Mouse (Mus musculus) MEL (cell line): ENCODE results near the gene Bsn. TPM values are rescaled to one million over a fixed set of nuclear protein-coding genes. Genes with fewer than 3 reads are reported as not detected.

Experiments
- DNase-seq: peaks from one replicate; pipeline ENCODE4 v3.0.0; 2011; ENCODE audit warnings: low read depth, low spot score
- H3K27ac ChIP-seq: 2 replicates; pipeline ENCODE4 v1.5.1; 2012; ENCODE audit warnings: low read depth, mild to moderate bottlenecking, control low read depth, low read length, moderate library complexity; ENCODE audit not compliant: control insufficient read depth
- H3K27me3 ChIP-seq, 2 experiments: fragments of 150-350 bp in 1 of 2; sonication (generic) in 1 of 2; 2 replicates each; pipeline ENCODE4 v1.6.1; 2012; ENCODE audit warnings: low read length in 2 of 2, mild to moderate bottlenecking in 2 of 2, improper control_type of control experiment in 1 of 2, moderate library complexity in 1 of 2; ENCODE audit not compliant: insufficient read depth in 2 of 2, control insufficient read depth in 1 of 2
- H3K36me3 ChIP-seq, 2 experiments: 2 replicates each; pipeline ENCODE4 v1.6.1; 2012 to 2014; ENCODE audit warnings: low read length in 2 of 2, improper control_type of control experiment in 1 of 2, inconsistent platforms in 1 of 2, mild to moderate bottlenecking in 1 of 2; ENCODE audit not compliant: insufficient read depth in 2 of 2, control insufficient read depth in 1 of 2
- H3K4me1 ChIP-seq, 2 experiments: fragments of 150-350 bp in 1 of 2; sonication (generic) in 1 of 2; 2 replicates each; pipeline ENCODE4 v1.6.1; 2012; ENCODE audit warnings: low read length in 2 of 2, improper control_type of control experiment in 1 of 2, mild to moderate bottlenecking in 1 of 2; ENCODE audit not compliant: insufficient read depth in 2 of 2, control insufficient read depth in 1 of 2
- H3K4me3 ChIP-seq, 2 experiments: fragments of 150-350 bp in 1 of 2; sonication (generic) in 1 of 2; 2 replicates each; pipeline ENCODE4 v1.5.1; 2012; ENCODE audit warnings: low read depth in 2 of 2, low read length in 2 of 2, mild to moderate bottlenecking in 2 of 2, moderate library complexity in 2 of 2, control low read depth in 1 of 2, improper control_type of control experiment in 1 of 2; ENCODE audit not compliant: control insufficient read depth in 1 of 2, insufficient read depth in 1 of 2
- H3K79me2 ChIP-seq: 2 replicates; pipeline ENCODE4 v1.6.1; 2012; ENCODE audit warnings: mild to moderate bottlenecking, low read length, moderate library complexity; ENCODE audit not compliant: control insufficient read depth, poor library complexity, insufficient read depth
- H3K9ac ChIP-seq: 2 replicates; pipeline ENCODE4 v1.6.1; 2012; ENCODE audit warnings: low read depth, mild to moderate bottlenecking, control low read depth, low read length, moderate library complexity; ENCODE audit not compliant: control insufficient read depth, poor library complexity, severe bottlenecking
- H3K9me3 ChIP-seq: fragments of 150-350 bp; sonication (generic); replicated peaks from 2 replicates; pipeline ENCODE4 v1.6.1; 2012; ENCODE audit warnings: mild to moderate bottlenecking, low read length, improper control_type of control experiment, moderate library complexity; ENCODE audit not compliant: insufficient read depth
- CHD1 ChIP-seq: IDR thresholded peaks from 2 replicates; pipeline ENCODE4 v1.6.1; 2012; ENCODE audit warnings: low read depth, mild to moderate bottlenecking, inconsistent platforms, low read length, improper control_type of control experiment
- ELF1 ChIP-seq: IDR thresholded peaks from 2 replicates; pipeline ENCODE4 v1.6.1; 2014; ENCODE audit warnings: low read depth, mild to moderate bottlenecking, inconsistent platforms, low read length, improper control_type of control experiment, moderate library complexity
- ETS1 ChIP-seq: IDR thresholded peaks from 2 replicates; pipeline ENCODE4 v1.6.1; 2012; ENCODE audit warnings: low read depth, mild to moderate bottlenecking, inconsistent platforms, low read length, improper control_type of control experiment, moderate library complexity
- GABPA ChIP-seq: IDR thresholded peaks from 2 replicates; pipeline ENCODE4 v1.6.1; 2012; ENCODE audit warnings: low read depth, mild to moderate bottlenecking, inconsistent platforms, low read length, improper control_type of control experiment, moderate library complexity
- HCFC1 ChIP-seq: IDR thresholded peaks from 2 replicates; pipeline ENCODE4 v1.6.1; 2012; ENCODE audit warnings: low read depth, mild to moderate bottlenecking, inconsistent platforms, low read length, improper control_type of control experiment, moderate library complexity
- JUND ChIP-seq: IDR thresholded peaks from 2 replicates; pipeline ENCODE4 v1.6.1; 2011; ENCODE audit warnings: low read depth, mild to moderate bottlenecking, improper control_type of control experiment, low read length
- MAFK ChIP-seq: IDR thresholded peaks from 2 replicates; pipeline ENCODE4 v1.6.1; 2011; ENCODE audit warnings: low read depth, mild to moderate bottlenecking, low read length, improper control_type of control experiment, borderline replicate concordance
- MAX ChIP-seq: IDR thresholded peaks from 2 replicates; pipeline ENCODE4 v1.6.1; 2011; ENCODE audit warnings: low read length, improper control_type of control experiment
- MAZ ChIP-seq: IDR thresholded peaks from 2 replicates; pipeline ENCODE4 v1.6.1; 2012; ENCODE audit warnings: low read depth, mild to moderate bottlenecking, inconsistent platforms, low read length, improper control_type of control experiment
- MXI1 ChIP-seq: IDR thresholded peaks from 2 replicates; pipeline ENCODE4 v1.6.1; 2011; ENCODE audit warnings: mild to moderate bottlenecking, low read depth, low read length, improper control_type of control experiment
- MYB ChIP-seq: IDR thresholded peaks from 2 replicates; pipeline ENCODE4 v1.6.1; 2011; ENCODE audit warnings: mild to moderate bottlenecking, low read depth, low read length, improper control_type of control experiment
- NELFE ChIP-seq: IDR thresholded peaks from 2 replicates; pipeline ENCODE4 v1.6.1; 2011; ENCODE audit warnings: low read depth, low read length, improper control_type of control experiment
- POLR2A ChIP-seq, 2 experiments: IDR thresholded peaks; 2 replicates each; pipeline ENCODE4 v1.6.1; 2011 to 2012; ENCODE audit warnings: low read length in 2 of 2, mild to moderate bottlenecking in 2 of 2, control low read depth in 1 of 2, improper control_type of control experiment in 1 of 2, low read depth in 1 of 2, moderate library complexity in 1 of 2; ENCODE audit not compliant: control insufficient read depth in 1 of 2, insufficient read depth in 1 of 2, poor library complexity in 1 of 2
- POLR2AphosphoS2 ChIP-seq: IDR thresholded peaks from 2 replicates; pipeline ENCODE4 v1.6.1; 2011; ENCODE audit warnings: low read length, improper control_type of control experiment
- POLR2AphosphoS5 ChIP-seq: IDR thresholded peaks from 2 replicates; pipeline ENCODE4 v1.6.1; 2012; ENCODE audit warnings: low read depth, borderline replicate concordance, mild to moderate bottlenecking, inconsistent platforms, low read length, moderate library complexity, mixed read lengths
- RAD21 ChIP-seq: IDR thresholded peaks from 2 replicates; pipeline ENCODE4 v1.6.1; 2011; ENCODE audit warnings: mild to moderate bottlenecking, low read depth, low read length, improper control_type of control experiment
- RCOR1 ChIP-seq: IDR thresholded peaks from 2 replicates; pipeline ENCODE4 v1.6.1; 2012; ENCODE audit warnings: low read depth, mild to moderate bottlenecking, inconsistent platforms, low read length, improper control_type of control experiment
- SMC3 ChIP-seq: IDR thresholded peaks from 2 replicates; pipeline ENCODE4 v1.6.1; 2011; ENCODE audit warnings: low read depth, low read length, improper control_type of control experiment
- TAL1 ChIP-seq: IDR thresholded peaks from 2 replicates; pipeline ENCODE4 v1.6.1; 2012; ENCODE audit warnings: mild to moderate bottlenecking, inconsistent platforms, low read length, moderate library complexity, mixed read lengths
- UBTF ChIP-seq: IDR thresholded peaks from 2 replicates; pipeline ENCODE4 v1.6.1; 2012; ENCODE audit warnings: low read depth, mild to moderate bottlenecking, inconsistent platforms, low read length, improper control_type of control experiment, moderate library complexity, borderline replicate concordance; ENCODE audit not compliant: insufficient read depth
- USF1 ChIP-seq: IDR thresholded peaks from 2 replicates; pipeline ENCODE4 v1.6.1; 2014; ENCODE audit warnings: low read depth, mild to moderate bottlenecking, inconsistent platforms, low read length, improper control_type of control experiment, moderate library complexity
- USF2 ChIP-seq, 2 experiments: IDR thresholded peaks; 2 replicates each; pipeline ENCODE4 v1.6.1; 2011 to 2012; ENCODE audit warnings: improper control_type of control experiment in 2 of 2, low read length in 2 of 2, borderline replicate concordance in 1 of 2, inconsistent platforms in 1 of 2, low read depth in 1 of 2, mild to moderate bottlenecking in 1 of 2; ENCODE audit not compliant: insufficient read depth in 1 of 2
- ZKSCAN1 ChIP-seq: IDR thresholded peaks from 2 replicates; pipeline ENCODE4 v1.6.1; 2012; ENCODE audit warnings: low read depth, mild to moderate bottlenecking, inconsistent platforms, low read length, improper control_type of control experiment, moderate library complexity
- ZMIZ1 ChIP-seq: IDR thresholded peaks from 2 replicates; pipeline ENCODE4 v1.6.1; 2012; ENCODE audit warnings: low read depth, mild to moderate bottlenecking, inconsistent platforms, low read length, improper control_type of control experiment, moderate library complexity
- ZNF384 ChIP-seq: IDR thresholded peaks from 2 replicates; pipeline ENCODE4 v1.6.1; 2012; ENCODE audit warnings: low read depth, mild to moderate bottlenecking, inconsistent platforms, low read length, improper control_type of control experiment
- polyA plus RNA-seq, 2 experiments: library from polyadenylated mRNA; stranded (reverse) in 1 of 2; unstranded in 1 of 2; fragments of >175 nt in 1 of 2; fragments of >200 nt in 1 of 2; gene quantifications; 2 replicates each; pipeline versions ENCODE4 v1.2.1 to v1.2.4; 2012; ENCODE audit warnings: low replicate concordance in 2 of 2, low read depth in 1 of 2; ENCODE audit not compliant: insufficient read length in 2 of 2, insufficient read depth in 1 of 2, missing spikeins in 1 of 2
- total RNA-seq: library from RNA; depleted of rRNA; stranded (reverse); fragments of 300-350 nt; gene quantifications from 2 replicates; pipeline ENCODE4 v1.2.3, GENCODE M21; 2012

Gene Bsn
- total and polyA plus RNA-seq, 3 experiments: 3.5 to 5.6 TPM; not detected in 1

DNA sequence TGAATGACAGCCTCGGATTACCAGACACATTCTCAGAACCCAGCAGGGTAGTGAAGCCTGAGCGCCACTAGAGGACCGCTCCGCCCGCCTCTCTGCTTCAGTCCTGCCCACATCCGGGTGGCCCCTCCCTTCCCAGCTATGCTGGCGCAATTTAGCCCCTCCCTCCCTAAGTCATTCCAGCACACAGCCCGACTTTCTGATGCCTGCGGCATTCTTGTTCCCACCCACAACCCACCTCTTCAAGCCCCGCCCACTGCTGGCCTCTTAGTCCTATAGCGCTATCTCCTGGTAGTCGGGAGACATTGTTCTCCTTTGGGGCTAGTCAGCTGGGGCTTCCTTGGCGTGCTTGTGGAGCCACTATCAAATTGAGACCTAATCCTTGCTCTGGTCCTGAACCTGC lies 11.0 kb upstream of the Bsn start (continued):
- no peak for TF ChIP-seq POLR2AphosphoS2
- peak; percentile 84 for TF ChIP-seq SMC3
- peak; percentile 62 for TF ChIP-seq MXI1
- no peak for TF ChIP-seq USF2 (IDR thresholded peaks at IDR 0.05; ENCODE audit: borderline replicate concordance in 1 of 2, insufficient read depth in 1 of 2, low read depth in 1 of 2, low read length in 2 of 2)
- TF ChIP-seq RCOR1: no peak
- TF ChIP-seq POLR2A (IDR thresholded peaks at IDR 0.05; ENCODE audit: control insufficient read depth in 1 of 2, insufficient read depth in 1 of 2, low read depth in 1 of 2, low read length in 2 of 2, poor library complexity in 1 of 2): peak in 1 of 2 experiments; percentile 49; a peak in 2 of 4 replicates
- TF ChIP-seq TAL1: no peak
- peak; percentile 93; the same call in 1 of the 2 replicates for TF ChIP-seq MAZ
- no peak for TF ChIP-seq POLR2AphosphoS5
- no peak for TF ChIP-seq MYB
- no peak for TF ChIP-seq GABPA
- TF ChIP-seq NELFE: 0 out of 2 replicates have a peak, but pooled peaks have one; percentile 32
- no peak for TF ChIP-seq UBTF

DNA sequence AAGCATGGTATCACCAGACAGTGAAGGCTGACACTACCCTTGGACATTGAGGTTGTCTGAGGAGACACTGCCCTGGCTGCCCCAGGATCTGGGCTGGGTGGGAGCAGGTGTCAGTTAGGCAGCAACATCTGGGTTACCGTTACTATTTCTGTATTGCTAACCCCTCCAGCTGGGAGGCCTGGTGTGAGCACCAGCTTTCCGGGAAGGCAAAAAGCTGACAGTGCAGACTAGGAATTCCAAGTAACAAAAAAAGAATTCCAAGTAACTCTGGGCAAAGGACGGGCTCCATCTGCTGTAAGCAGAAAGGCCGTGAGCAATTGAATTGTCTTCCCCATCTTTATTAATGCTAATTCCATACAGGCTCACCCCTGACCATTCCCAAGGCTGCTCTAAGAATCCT lies 8.4 kb upstream of the Bsn start:
- H3K27me3 ChIP-seq: peaks cover 1 to 3% of the 10 kb centered on the region in 2 experiments; a peak in 3 of 4 replicates
- H3K36me3 ChIP-seq: no peaks in the 10 kb centered on the region; a peak in 1 of 4 replicates
- no peaks in the 10 kb centered on the region for H3K79me2 ChIP-seq
- no peak overlapping the region for H3K4me3 ChIP-seq
- peaks cover 3 to 8% of the 10 kb centered on the region in 2 experiments; a peak in 3 of 4 replicates for H3K4me1 ChIP-seq
- no peak overlapping the region for H3K27ac ChIP-seq
- no peak overlapping the region for H3K9ac ChIP-seq
- TF ChIP-seq ZMIZ1 (no peak), ZNF384 (no peak), USF2 (IDR thresholded peaks at IDR 0.05; ENCODE audit: borderline replicate concordance in 1 of 2, insufficient read depth in 1 of 2, low read depth in 1 of 2, low read length in 2 of 2) (no peak), ETS1 (no peak), ELF1 (no peak), CHD1 (no peak), JUND (no peak), HCFC1 (no peak), USF1 (no peak), TAL1 (no peak), MXI1 (no peak), MAFK (no peak), SMC3 (no peak), RAD21 (no peak), ZKSCAN1 (no peak), NELFE (no peak), RCOR1 (no peak), MAX (no peak)
- H3K9me3 ChIP-seq: no peaks in the 10 kb centered on the region
- DNase-seq: no peak
